Mouse (Mus musculus) thymus, postnatal 25 days (tissue): ENCODE results near the gene Adgrg1.
A peak's percentile ranks its signal among the peaks of the same experiment; 100 is the strongest.

Source experiments
- DNase-seq: peaks from one replicate; pipeline ENCODE4 v3.0.0; 2022

The Adgrg1 gene

DNA sequence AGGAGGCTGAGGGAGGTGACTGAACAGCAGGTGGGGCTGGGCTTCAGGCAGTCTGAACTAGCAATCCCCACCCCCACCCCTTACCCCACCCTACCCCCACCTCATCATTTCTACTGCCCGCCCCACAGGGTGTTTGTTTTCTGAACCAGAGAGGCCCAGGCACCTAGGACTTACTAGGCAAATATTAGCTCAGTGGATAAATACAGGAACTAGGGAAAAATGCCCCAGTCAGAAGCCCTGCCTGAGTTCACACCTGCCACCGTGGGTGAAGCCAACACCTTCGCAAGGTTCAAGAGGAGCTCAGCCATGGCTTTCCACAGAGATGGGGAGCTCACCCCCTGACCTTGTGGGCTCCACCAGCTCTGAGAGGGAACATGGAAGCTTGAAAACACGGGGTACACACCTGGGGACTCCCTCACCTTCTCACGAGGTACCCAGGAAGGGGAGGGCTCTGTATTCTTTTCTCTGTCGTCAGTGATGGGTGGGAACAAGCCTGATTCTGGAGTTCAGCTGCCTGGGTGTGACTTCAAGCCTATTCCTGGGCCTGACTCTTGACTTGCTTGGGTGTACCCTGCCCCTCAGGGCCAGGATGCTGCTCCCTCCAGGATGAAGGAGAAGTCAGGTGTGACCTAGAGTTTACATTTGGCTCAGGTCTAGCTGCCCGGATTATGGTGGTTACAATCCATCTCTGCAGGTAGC lies at the start of gene Adgrg1:
Adgrg1 (plus strand) TSS at position 285 of the 699 bp plus-strand sequence.
- DNase-seq, result no peak

DNA sequence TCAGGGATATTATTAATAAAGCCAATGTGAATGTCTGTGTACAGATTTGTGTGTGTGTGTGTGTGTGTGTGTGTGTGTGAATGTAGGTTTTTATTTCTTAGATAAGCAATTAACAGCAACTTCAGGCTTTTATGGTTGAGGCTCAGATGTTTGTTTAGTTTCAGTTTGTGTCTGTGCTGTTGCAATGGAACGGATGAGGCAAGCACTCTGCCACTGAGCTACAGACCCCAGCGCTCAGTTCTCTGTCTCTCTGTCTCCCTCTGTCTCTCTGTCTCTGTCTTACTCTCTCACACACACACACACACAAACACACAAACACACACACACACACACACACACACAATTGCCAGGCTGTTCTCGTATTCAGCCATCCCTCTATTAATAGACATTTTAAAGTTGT lies 46.3 kb upstream of the Adgrg1 start:
- DNase-seq, result no peak

- DNase-seq, result no peak
These were observed 40.6 kb upstream of the Adgrg1 start for GRCm38 (mm10) chr8:94933918-94934317.

DNA sequence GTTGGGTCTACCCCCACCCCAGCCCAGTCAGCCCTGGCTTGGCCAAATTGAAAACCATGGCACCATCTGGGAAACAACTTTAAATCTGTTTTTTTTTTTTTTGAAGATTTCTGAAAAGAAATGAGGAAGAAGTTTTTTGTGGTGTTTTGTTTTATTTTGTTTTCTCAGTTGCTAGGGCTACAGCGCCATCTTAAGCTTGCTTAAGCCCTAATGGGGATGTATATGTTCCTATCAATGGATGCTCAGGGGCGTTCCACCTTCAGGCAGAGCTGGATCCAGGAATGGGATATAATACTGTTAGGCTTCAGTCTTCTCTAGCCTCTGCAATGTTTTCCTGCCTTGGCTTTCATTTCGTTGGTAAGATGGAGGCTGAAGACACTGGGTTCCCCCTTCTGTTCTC lies 39.4 kb upstream of the Adgrg1 start:
- no peak for DNase-seq

GRCm38 (mm10) chr8:94942566-94942965 lies 32.0 kb upstream of the Adgrg1 start:
- peak; percentile 80 for DNase-seq

DNA sequence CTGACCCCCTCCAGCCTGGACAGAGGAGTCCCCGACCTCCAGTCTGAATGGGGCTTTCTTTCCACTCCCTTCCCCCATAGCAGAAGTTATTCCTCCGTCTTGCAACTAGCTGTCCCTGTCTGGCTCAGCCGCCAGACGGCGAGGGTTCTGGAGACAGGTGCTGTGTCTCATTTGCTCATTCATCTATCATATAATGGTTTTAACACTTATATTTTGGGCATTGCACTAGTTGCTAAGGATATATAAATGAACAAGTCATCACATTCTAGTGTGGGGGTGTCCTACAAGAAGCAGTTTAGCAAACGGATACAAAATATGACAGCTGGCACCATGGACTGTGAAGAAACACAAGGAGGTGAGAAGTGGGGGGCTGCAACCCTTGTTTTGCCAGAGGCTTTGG lies 29.4 kb upstream of the Adgrg1 start:
- no peak for DNase-seq

GRCm38 (mm10) chr8:94948421-94948820 lies 26.1 kb upstream of the Adgrg1 start:
- DNase-seq, result no peak

- DNase-seq, result no peak
These were observed 25.5 kb upstream of the Adgrg1 start for GRCm38 (mm10) chr8:94949010-94949409.

GRCm38 (mm10) chr8:94950046-94950445 lies 24.5 kb upstream of the Adgrg1 start:
- DNase-seq, result peak; percentile 72

DNA sequence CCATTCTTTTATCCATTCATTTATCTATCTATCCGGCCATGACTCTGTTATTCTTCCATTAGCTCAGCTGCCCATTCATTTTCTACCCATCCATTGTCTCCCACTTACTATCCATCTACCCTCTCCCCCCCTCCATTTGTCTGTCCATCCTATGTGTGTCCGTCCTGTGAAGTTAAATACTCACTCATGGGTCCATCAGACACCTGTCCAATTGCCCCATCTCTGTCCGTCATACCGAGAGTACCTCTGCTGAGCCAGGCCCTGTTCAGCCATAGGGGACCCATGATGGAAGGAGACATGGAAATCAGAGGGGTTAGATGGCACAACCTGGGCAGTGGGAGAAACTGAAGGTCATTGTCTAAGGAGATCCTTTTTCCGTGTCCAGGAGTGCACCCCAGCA lies 24.1 kb upstream of the Adgrg1 start:
- DNase-seq, result no peak

DNA sequence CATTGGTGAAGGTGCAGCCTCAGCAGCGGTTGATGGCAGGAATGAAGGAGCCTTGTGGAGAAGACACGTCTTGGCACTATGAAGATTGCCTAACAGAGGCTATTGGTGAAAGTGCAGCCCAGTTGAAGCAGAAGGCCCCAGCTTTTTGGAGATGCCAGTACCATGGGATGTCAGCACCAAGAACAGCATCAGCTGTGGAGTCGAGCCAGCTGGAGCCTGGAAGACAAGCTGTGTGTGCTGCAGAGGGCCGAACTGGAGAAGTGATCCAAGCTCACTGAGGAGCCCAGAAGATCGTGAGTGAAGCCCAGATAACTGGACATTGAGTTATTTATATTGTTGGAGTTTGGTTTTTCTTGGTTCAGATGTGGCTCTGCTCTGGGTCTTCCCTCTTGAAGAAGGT lies 22.5 kb upstream of the Adgrg1 start:
- no peak for DNase-seq

DNA sequence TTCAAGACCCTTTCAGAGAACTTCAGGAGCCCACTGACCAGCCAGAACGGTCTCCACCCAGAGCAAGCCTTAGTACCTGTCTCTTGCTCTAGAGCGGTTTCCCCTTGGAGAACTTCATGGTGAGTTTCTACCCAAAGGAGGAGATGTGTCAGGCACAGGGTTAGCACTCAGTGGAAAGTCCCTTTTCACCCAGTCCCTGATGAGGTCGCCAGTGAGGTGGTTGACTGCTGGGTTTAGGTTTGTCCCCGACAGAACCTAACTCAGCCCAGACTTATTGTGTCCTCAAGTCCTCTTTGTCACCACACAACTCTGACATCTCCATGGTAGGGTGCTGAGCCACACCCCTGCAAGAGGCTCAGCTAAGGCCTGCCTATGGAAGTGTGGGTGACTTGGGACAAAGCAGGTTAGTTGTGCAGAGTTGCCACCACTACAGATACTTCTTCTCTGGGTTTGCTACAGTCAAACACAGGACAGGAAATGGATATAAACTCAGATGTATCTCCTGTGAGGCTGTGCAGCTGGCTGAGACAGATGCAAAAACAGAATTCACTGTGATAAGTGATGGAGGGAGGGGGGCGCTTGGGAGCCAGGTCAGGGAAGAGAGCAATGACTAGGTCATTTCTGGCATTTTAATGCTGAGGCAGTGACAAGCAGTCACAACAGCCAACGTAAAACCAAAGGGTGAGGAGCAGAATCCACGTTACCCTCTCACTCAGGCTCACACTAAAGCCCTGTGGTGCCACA lies 20.8 kb upstream of the Adgrg1 start:
- DNase-seq, result peak; percentile 32

DNA sequence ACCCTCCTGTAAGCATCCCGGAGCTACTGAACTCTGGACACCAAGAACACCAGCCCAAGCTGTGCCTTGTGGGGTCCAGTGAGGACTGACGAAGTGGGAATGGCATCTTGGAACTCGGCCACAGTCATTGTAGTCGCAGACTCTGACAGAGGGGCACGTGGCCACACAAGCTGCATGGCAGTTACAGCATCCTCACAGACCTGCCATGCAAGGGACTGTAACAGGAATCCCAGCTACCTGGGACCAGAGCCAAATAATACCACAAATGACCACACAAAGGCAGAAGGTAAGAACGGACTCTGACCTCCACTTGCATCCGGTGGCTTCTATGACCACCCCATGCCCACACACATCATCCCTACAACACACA lies 20.2 kb upstream of the Adgrg1 start:
- DNase-seq, result no peak

DNA sequence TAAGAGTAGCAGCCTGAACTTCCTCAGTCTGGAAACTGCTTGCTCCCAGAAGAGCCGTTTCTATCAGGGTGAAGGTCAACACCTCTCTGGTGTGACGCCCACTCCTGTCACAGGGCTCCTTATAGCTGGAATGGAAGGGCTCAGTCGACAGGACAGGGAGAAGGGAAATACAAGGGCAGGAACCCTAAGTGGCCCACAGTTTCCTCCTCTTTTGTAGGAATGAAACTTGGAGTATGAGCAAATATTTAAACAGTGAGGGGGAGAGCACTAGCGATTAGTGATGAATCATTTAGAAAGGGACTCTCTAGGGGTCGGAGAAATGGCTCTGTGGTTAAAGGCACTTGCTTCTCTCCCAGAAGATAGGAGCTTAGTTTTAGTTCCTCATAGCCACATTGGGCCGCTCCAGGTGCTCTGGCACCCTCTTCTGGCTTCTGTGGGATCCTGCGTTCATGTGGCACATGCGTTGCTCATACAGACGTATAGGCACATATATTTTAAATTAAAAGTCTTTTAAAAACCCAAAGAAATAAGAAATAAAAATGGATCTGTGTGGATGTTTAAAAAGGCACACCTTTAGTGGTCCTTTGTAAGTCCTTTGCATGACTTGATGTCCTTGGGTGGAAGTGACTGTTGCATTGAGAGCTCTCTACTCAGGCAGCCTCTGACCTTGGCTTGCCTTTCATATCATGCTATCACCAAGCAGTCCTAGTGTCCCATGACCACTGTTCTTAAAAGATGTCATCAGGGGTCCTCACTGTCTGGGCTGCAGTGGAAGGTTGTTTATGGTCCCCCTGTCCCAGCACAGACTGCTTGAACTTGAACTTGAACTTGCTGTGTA lies 19.4 kb upstream of the Adgrg1 start:
- DNase-seq, result peak; percentile 68

- DNase-seq, result peak; percentile 48
These were observed 18.4 kb upstream of the Adgrg1 start for GRCm38 (mm10) chr8:94956078-94956574.

- DNase-seq, result no peak
These were observed 12.3 kb upstream of the Adgrg1 start for GRCm38 (mm10) chr8:94962201-94962600.

DNA sequence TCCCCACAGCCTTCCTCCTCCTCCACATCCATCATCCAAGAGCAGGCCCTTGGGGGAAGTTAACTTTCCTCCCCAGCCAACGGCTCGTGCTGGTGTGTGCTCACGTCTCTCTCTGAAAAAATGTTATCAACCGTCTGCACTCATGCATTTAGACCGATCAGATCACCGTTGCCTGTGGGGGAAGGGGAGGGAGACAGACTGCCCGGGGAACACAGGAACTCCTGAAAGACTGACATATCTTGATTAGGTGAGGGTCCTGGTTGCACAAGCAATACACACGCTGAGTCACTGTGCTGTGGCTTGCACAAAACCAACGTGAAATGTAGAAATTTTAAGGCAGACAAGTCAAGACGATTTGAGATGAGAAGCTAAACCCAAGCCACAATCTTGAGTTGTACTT lies 9.7 kb upstream of the Adgrg1 start:
- DNase-seq, result no peak

GRCm38 (mm10) chr8:94966578-94966977 lies 8.0 kb upstream of the Adgrg1 start:
- peak; percentile 63 for DNase-seq

DNA sequence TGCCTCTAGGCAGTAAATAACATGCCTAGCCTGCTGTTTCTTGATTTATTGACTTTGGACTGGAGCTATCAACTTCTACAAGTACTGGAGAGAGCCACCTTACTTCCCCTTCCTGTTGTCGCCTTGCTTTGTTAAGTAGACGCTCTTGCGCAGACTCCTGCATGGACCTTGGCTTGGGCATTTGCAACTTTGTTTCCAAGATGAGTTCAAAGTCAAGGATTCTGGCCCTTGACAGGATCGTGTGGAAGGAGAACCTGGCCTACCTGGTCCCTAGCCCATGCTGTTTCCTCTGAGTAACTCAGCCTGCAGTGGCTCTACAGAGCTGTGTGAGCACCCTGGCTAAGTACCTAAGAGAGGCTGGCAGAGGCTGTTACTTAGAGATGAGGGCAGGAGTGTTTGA lies 7.5 kb upstream of the Adgrg1 start:
- DNase-seq, result no peak

- no peak for DNase-seq
These were observed 7.0 kb upstream of the Adgrg1 start for GRCm38 (mm10) chr8:94967554-94967953.

DNA sequence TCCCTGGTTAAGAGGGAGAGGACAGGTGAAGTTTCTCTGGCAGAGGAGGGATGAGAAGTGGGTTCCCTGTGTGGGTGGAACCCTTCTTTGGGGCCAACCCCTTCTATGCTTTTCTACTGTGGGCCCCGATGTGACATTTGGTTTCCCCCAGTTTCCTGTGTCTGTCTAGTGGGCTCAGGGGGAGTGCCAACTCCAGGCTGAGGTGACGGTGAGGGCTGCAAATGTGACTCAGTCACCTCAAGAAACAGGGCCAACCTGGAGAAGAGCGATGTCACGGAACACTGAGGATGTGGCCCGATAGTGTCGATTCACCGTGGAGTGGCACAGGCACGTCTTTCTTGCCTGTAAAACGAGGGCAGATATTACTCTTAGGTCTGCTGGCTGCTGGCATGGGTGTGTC lies 1.3 kb upstream of the Adgrg1 start:
- DNase-seq, result peak; percentile 64

GRCm38 (mm10) chr8:94973786-94974185 lies 765 bp upstream of the Adgrg1 start:
- DNase-seq, result no peak

- peak; percentile 79 for DNase-seq
These were observed 2.3 kb downstream of the Adgrg1 start for GRCm38 (mm10) chr8:94976651-94977417.
